Mouse (Mus musculus): ENCODE measurements around the gene Zfp37. TPM values are rescaled to one million over a fixed set of nuclear protein-coding genes. Genes with fewer than 3 reads are reported as not detected.
"Not testable (repeated sequence)": the region's sequence is repeated elsewhere in the genome, so short reads cannot be mapped to it uniquely, and the experiment has no call there.

The Zfp37 gene
- polyA plus RNA-seq, 1 experiment from 2014 or later = 11.3 TPM

DNA sequence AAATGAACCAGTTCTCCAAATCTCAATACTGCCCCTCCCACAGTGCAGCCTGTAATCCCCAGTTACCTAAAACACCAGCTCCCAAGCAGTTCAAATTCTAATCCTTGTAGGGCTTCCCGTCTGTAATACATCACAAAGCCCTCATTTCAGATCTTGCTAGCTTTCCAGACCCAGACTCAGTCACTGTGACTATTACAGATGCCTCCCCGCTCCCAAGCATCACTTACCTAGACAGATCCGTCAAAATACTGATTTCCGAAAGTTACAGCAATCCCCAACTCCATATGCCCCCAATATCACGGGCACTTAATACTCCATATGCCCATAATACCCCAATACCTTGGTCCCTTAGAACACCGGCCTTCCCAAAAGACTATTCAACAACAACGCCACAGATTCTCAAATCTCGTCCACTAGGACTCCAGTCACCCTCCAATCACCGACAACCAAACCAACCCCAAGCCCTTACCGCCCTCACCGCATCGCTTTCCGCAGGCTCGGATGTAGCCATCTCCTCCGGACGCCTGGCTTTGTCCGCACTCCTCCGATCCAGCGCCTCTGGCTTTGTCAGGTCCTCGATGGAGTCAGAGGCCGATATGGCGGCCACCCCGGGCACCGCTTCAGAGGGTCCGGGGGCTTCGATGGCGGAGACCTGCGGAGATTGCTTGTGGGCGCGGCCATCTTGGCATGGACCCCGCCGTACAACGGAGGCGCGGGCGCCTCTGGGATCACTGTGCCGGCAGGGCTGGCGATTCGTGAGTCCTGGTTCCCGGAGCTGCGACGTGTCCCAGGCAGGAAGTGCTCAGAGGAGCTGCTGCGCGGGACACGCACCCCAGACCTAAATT is 22.8 kb downstream of the Zfp37 start:
- peak overlapping the region; percentile 89 for H3K27ac ChIP-seq
- under 1% methylated on average over 45 of the region's 45 CpGs for WGBS
- H3K4me1 ChIP-seq = peaks cover 13% of the 10 kb centered on the region

DNA sequence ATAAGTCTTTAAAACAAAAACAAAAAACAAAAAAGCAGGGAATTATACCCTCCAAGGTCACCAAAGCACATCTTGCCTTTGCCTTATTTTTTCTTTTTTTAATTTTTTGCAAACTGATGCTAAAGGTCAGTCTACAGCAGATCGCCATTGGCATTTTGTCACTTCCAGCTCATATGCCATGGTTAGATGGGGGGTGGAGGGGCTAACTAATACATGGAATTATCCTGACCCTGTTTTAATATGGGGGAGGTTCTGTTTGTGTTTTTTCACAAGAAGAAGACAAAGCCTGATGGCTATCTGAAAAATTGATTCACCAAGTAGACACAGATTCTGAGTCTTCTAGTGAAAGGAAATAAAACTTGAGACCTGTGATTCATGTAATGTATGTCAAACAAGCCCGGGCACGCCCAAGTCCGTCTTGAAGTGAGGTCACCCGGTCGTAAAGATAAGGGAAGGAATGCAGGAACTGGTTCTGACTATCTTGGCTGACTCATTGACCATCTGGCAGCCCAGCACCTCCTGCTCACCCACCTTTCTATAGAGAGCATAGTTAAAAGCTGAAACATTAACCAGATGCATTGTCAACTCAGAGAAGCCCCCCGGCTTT is 30.8 kb downstream of the Zfp37 start:
- H3K27ac ChIP-seq = no peak overlapping the region
- H3K36me3 ChIP-seq = peaks cover 91% of the 10 kb centered on the region
- ATAC-seq (replicated peaks; ENCODE audit: low FRiP score) = no peak
- 83% methylated on average over 7 of the region's 7 CpGs for WGBS
- no peak overlapping the region for H3K4me2 ChIP-seq
- no peaks in the 10 kb centered on the region for H3K4me1 ChIP-seq
- H3K9ac ChIP-seq = no peak overlapping the region
- no peak overlapping the region for H3K4me3 ChIP-seq (replicated peaks)
- H3K9me3 ChIP-seq (replicated peaks) = peaks cover 12% of the 10 kb centered on the region
- H3K27me3 ChIP-seq = no peaks in the 10 kb centered on the region

More for the DNA sequence above, 22.8 kb downstream of the Zfp37 start:
- H3K4me3 ChIP-seq (replicated peaks) = peak overlapping the region; percentile 68
- H3K4me2 ChIP-seq = peak overlapping the region; percentile 59
- ATAC-seq (replicated peaks; ENCODE audit: low FRiP score) = peak; percentile 99
- H3K36me3 ChIP-seq = peaks cover 19% of the 10 kb centered on the region
- peak overlapping the region; percentile 67 for H3K9ac ChIP-seq
- no peaks in the 10 kb centered on the region for H3K9me3 ChIP-seq (replicated peaks)
- H3K27me3 ChIP-seq = no peaks in the 10 kb centered on the region

DNA sequence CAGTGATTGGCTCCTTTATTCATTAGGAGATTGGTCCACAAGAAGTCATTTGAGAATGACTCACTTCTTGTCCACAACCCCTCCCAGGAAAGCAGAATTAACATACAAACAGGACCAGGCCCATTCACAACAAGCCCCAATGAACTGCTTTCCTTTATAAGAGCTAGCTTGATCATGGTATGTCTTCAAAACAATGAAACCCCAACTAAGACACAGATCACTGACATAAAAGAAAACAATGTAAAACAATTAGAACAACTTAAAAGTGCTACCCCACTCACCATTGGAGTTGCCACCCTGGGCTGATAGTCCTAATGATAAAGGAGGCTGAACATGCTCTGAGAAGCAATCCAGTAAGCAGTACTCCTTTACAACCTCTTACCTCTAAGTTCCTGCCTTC is 42.1 kb downstream of the Zfp37 start:
- Histone ChIP-seq H3K27me3 (no peaks in the 10 kb centered on the region), H3K4me2 (no peak overlapping the region), H3K9me3 (replicated peaks) (peaks cover 53% of the 10 kb centered on the region), H3K4me1 (no peaks in the 10 kb centered on the region), H3K4me3 (replicated peaks) (no peak overlapping the region), H3K27ac (no peak overlapping the region), H3K9ac (no peak overlapping the region), H3K36me3 (peaks cover 56% of the 10 kb centered on the region)
- ATAC-seq (replicated peaks; ENCODE audit: low FRiP score) = no peak

DNA sequence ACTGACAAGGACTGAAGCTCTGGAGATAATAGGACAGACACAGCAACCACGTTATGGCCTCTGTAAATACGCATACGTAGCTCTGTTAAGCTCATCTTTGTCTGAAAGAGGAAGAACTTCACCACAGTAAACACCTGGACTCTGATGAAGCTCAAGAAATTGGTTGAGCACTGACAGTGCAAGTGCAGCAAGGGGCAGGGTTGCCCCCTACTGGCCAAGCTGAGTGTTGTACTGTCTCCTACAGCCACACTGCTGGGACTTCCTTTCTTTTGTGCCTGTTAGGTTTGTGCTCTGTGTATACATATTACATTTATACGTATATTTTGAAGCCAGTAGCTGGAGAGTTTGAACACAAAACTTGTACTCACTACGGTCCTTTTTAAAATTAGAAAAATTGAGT is 53.6 kb downstream of the Zfp37 start:
- Histone ChIP-seq H3K9me3 (replicated peaks) (no peaks in the 10 kb centered on the region), H3K4me3 (replicated peaks) (no peak overlapping the region), H3K27ac (no peak overlapping the region), H3K4me2 (no peak overlapping the region), H3K4me1 (no peaks in the 10 kb centered on the region), H3K9ac (no peak overlapping the region), H3K36me3 (no peaks in the 10 kb centered on the region), H3K27me3 (no peaks in the 10 kb centered on the region)
- no peak for ATAC-seq (replicated peaks; ENCODE audit: low FRiP score)
- WGBS = 43% methylated on average over 5 of the region's 5 CpGs

DNA sequence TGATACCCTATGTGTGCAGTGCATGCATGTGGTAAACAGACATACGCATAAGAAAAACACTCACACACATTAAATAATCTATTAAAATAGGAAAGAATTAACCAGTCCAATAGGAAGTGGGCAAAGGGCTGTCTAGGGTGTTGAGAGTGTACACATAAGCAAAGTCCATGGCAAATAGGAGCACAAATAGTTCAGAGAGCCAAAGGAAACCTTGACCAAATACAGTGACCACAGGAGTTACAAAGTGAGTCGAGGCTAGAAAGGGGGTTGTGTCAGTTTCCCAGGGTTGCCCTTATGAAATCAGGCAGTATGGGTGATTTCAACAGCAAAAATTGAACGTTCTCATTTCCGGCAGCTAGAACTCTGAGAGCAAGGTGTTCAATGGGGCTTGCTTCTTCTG is 56.4 kb downstream of the Zfp37 start:
- Histone ChIP-seq H3K36me3 (no peaks in the 10 kb centered on the region), H3K4me1 (no peaks in the 10 kb centered on the region), H3K27ac (no peak overlapping the region), H3K4me2 (no peak overlapping the region), H3K4me3 (replicated peaks) (no peak overlapping the region), H3K9me3 (replicated peaks) (no peaks in the 10 kb centered on the region), H3K27me3 (no peaks in the 10 kb centered on the region), H3K9ac (no peak overlapping the region)
- no peak for ATAC-seq (replicated peaks; ENCODE audit: low FRiP score)
- 86% methylated on average over 4 of the region's 4 CpGs for WGBS

DNA sequence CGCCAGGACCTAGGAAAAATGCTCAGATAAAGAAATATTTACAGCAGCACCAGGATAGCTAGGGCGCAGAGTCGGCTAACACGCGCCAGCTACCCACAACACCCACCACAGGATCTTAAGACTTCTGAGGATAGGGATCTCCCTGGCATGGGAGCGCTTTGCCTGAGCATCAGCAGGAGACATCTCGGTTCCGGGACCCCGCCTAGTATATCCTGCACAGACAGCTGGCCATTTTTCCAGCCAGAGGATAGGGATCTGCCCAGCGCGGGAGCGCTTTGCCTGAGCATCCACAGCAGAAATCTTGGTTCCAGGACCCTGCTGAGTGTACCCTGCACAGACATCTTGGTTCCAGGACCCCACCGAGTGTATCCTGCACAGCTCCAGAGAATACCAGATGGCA is 63.2 kb downstream of the Zfp37 start:
- not testable (repeated sequence) for H3K4me3 ChIP-seq (replicated peaks); H3K27ac ChIP-seq; H3K4me1 ChIP-seq; H3K9me3 ChIP-seq (replicated peaks); H3K4me2 ChIP-seq; H3K9ac ChIP-seq; H3K27me3 ChIP-seq; H3K36me3 ChIP-seq; ATAC-seq (replicated peaks; ENCODE audit: low FRiP score)
- WGBS = 94% methylated on average over 13 of the region's 13 CpGs

DNA sequence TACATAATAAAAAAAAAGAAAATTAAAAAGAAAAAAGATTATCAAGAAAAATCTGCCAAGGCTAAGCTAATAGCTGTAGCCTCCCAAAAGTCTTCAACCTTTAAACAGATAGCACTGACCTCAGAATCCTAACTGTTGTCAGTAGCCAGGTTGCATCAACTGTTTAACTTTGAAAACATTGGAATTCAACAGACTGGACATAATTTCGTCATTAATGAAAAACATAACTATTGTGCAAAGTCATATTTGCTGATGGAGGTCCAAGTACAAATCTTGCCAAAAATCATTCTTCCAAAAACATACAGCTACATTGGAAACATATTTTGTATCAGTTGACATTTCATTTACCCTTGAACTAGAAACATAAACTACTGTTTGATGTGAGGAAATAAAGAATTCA is 72.4 kb downstream of the Zfp37 start:
- WGBS = 76% methylated on average over 1 of the region's 1 CpGs
- Histone ChIP-seq H3K36me3 (no peaks in the 10 kb centered on the region), H3K4me2 (no peak overlapping the region), H3K4me1 (no peaks in the 10 kb centered on the region), H3K9me3 (replicated peaks) (no peaks in the 10 kb centered on the region), H3K27me3 (no peaks in the 10 kb centered on the region), H3K4me3 (replicated peaks) (no peak overlapping the region), H3K9ac (no peak overlapping the region), H3K27ac (no peak overlapping the region)
- ATAC-seq (replicated peaks; ENCODE audit: low FRiP score) = no peak

DNA sequence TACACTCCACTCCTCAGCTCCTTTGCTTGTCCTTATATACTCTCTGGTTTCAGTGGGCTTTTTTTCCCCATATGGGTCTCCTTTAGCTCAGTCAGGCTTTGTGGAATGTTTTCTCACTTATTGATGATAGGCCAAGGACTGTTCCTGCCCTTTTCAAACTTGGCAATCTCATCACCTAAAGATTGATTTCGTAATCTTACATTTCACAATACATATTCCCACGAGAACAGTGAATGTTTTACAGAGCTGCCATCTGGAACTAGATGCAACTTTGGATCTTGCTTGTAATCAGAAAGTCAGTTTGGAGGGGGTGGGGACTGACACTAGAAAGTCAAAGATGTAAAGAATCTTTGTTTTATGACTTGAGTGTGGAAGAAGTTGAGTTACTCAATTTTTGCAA is 80.0 kb downstream of the Zfp37 start, which contains the start of gene Mup21:
TSS of gene Mup21 (minus strand) at position 53 of the 400 bp plus-strand sequence.
- Histone ChIP-seq H3K9ac (no peak within 1 kb of the TSS), H3K4me1 (no peaks in the 10 kb centered on the region), H3K9me3 (replicated peaks) (no peaks in the 10 kb centered on the region), H3K27ac (no peak within 1 kb of the TSS), H3K27me3 (no peaks in the 10 kb centered on the region), H3K36me3 (no peaks in the 10 kb centered on the region), H3K4me3 (replicated peaks) (no peak within 1 kb of the TSS), H3K4me2 (no peak within 1 kb of the TSS)
- ATAC-seq (replicated peaks; ENCODE audit: low FRiP score) = no peak
- 65% methylated on average over 2 of the region's 2 CpGs for WGBS

Other genes with a start within 250 kb of the Zfp37 start
- gene Mup20, start 176.9 kb downstream of the Zfp37 start, polyA plus RNA-seq (2015; fragmentation: Nextera tagmentation; extraction: Ambion mirVana) = not detected in 2 replicates
- gene Mup3, start 143.7 kb downstream of the Zfp37 start, polyA plus RNA-seq (2015; fragmentation: Nextera tagmentation; extraction: Ambion mirVana) = not detected in 2 replicates
- gene Mup21, start 80.2 kb downstream of the Zfp37 start, polyA plus RNA-seq (2015; fragmentation: Nextera tagmentation; extraction: Ambion mirVana) = not detected in 2 replicates
- gene Slc31a2, start 31.5 kb upstream of the Zfp37 start, polyA plus RNA-seq (2015; fragmentation: Nextera tagmentation; extraction: Ambion mirVana) = 23.9 and 26.5 TPM in 2 replicates
- 24.3 and 24.7 TPM in 2 replicates for gene Fkbp15, start 129.5 kb upstream of the Zfp37 start, polyA plus RNA-seq (2015; fragmentation: Nextera tagmentation; extraction: Ambion mirVana)
- 50.9 and 53.9 TPM in 2 replicates for gene Slc31a1, start 129.7 kb upstream of the Zfp37 start, polyA plus RNA-seq (2015; fragmentation: Nextera tagmentation; extraction: Ambion mirVana)
- 161 and 178 TPM in 2 replicates for gene Cdc26, start 177.6 kb upstream of the Zfp37 start, polyA plus RNA-seq (2015; fragmentation: Nextera tagmentation; extraction: Ambion mirVana)
- gene Prpf4, start 177.8 kb upstream of the Zfp37 start, polyA plus RNA-seq (2015; fragmentation: Nextera tagmentation; extraction: Ambion mirVana) = 23.5 and 24.9 TPM in 2 replicates
- gene Rnf183, start 204.2 kb upstream of the Zfp37 start, polyA plus RNA-seq (2015; fragmentation: Nextera tagmentation; extraction: Ambion mirVana) = 0.29 and 0.35 TPM in 2 replicates
- gene Wdr31, start 239.8 kb upstream of the Zfp37 start, polyA plus RNA-seq (2015; fragmentation: Nextera tagmentation; extraction: Ambion mirVana) = 11.8 and 13.6 TPM in 2 replicates
- 19.5 and 21.3 TPM in 2 replicates for gene Bspry, start 249.0 kb upstream of the Zfp37 start, polyA plus RNA-seq (2015; fragmentation: Nextera tagmentation; extraction: Ambion mirVana)